Mouse (Mus musculus) thymus, adult 2 months (tissue): Measurements from ENCODE around the gene Ufl1.

Source experiments
- CTCF ChIP-seq: fragments of 200-500 bp; IDR thresholded peaks from 2 replicates; pipeline ENCODE4 v1.5.1; 2012; ENCODE audit warnings: mild to moderate bottlenecking, control low read depth, low read length, moderate library complexity, borderline replicate concordance; ENCODE audit not compliant: control insufficient read depth, poor library complexity, insufficient read depth; ENCODE audit errors: extremely low read depth
- POLR2A ChIP-seq: fragments of 200-500 bp; IDR thresholded peaks from 2 replicates; pipeline ENCODE4 v1.6.1; 2012; ENCODE audit warnings: mild to moderate bottlenecking, low read length, control low read depth, moderate library complexity; ENCODE audit not compliant: control insufficient read depth, poor library complexity, insufficient read depth; ENCODE audit errors: extremely low read depth

GRCm38 (mm10) chr4:25272861-25273627 lies 8.6 kb downstream of the Ufl1 start:
- TF ChIP-seq CTCF, result no peak
- TF ChIP-seq POLR2A, result no peak
